Mouse (Mus musculus) retina, embryonic 14.5 days (tissue): ENCODE results near the gene Gm17654.
A peak's percentile ranks its signal among the peaks of the same experiment; 100 is the strongest.
"Not testable (repeated sequence)": the region's sequence is repeated elsewhere in the genome, so short reads cannot be mapped to it uniquely, and the experiment has no call there.

ENCODE experiments used
- DNase-seq: peaks from one replicate; pipeline ENCODE4 v3.0.0-alpha.2; 2015; ENCODE audit warnings: low spot score

Gene Gm17654

GRCm38 (mm10) chr14:43579046-43579445, at the start of gene Gm17654:
Gm17654 (minus strand) TSS chr14:43579146.
- not testable (repeated sequence) for DNase-seq

DNA sequence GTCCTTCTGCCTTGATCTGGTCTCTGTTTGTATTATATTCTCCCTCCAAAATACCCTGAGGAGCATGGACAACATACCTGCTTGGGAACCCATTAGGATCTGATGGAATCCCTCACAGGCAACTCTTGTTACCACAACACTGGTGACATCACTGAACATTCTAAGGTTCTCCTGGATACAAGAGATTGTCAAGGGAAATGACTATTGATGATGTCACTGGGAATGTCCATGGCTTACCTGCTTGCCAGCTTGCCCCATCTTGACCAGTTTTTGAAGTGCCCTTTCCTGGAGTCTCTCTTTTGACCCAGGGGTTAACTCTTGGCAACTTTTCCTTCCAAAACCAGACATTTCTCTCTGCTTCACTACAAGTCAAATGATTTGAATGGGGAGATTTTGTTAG, 29.0 kb upstream of the Gm17654 start, which contains the start of gene Gm10375:
Gene Gm10375, minus strand, starts transcription at position 101 of the 400 bp plus-strand sequence.
- not testable (repeated sequence) for DNase-seq

- not testable (repeated sequence) for DNase-seq
Observed at GRCm38 (mm10) chr14:43577969-43578368, 977 bp downstream of the Gm17654 start.

- not testable (repeated sequence) for DNase-seq
Observed at GRCm38 (mm10) chr14:43552271-43552670, 26.7 kb downstream of the Gm17654 start.

- DNase-seq = not testable (repeated sequence)
Observed at GRCm38 (mm10) chr14:43546281-43546680, 32.7 kb downstream of the Gm17654 start.

DNA sequence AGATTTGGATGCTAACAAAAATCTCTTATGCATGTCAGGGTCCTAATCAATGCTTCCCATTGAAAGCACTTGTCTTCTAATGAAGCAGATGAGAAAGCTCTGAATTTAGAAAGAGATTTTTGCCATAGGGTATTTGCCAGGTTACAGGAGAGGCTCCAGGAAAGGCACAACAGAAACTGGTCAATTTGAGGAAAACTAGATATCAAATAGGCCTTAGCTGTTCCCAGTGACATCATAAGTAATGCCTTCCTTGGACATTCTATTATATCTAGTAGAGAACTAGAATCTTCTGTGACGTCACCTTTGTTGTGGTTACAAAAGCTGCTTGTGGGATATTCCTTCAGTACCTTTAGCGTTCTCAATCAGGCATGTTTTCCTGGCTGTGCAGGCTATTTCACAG, 35.7 kb downstream of the Gm17654 start, which contains the start of gene Gm5799:
Gene Gm5799, plus strand, starts transcription at position 301 of the 400 bp plus-strand sequence.
- not testable (repeated sequence) for DNase-seq

DNA sequence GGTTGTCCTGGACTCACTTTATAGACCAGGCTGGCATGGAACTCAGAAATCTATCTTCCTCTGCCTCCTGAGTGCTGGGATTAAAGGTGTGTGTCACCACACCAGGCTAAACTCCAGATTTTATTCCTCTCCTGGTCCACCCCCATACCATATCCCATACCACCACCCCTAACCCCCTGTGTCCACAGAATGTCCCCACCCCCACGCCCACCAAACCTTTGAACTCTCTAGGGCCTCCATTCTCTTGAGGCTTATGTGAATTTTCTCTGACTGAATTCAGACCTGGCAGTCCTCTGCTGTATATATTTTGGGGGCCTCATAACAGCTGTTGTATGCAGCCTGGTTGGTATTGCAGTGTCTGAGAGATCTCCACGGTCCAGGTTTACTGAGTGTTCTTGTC, 40.8 kb downstream of the Gm17654 start:
- DNase-seq = not testable (repeated sequence)

- not testable (repeated sequence) for DNase-seq
Observed at GRCm38 (mm10) chr14:43532387-43532786, 46.6 kb downstream of the Gm17654 start.

DNA sequence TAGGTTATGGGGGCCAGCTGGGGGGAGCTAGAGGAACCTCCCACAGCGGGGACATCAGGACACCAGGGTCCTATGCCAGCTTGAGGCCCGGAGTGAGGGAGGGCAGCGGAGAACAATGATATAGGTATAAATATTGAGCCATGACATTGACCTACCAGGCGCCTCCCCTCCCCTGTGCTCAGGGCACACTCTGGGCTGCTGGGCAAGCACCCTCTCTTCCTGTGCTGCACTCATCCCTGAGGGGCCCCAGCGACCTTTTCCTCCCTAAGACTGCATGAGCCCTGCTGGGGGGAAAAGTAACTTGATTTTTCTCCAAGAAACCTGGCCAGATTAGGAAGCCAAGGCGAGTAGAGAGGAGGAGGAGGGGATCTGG, 46.9 kb downstream of the Gm17654 start:
- not testable (repeated sequence) for DNase-seq

DNA sequence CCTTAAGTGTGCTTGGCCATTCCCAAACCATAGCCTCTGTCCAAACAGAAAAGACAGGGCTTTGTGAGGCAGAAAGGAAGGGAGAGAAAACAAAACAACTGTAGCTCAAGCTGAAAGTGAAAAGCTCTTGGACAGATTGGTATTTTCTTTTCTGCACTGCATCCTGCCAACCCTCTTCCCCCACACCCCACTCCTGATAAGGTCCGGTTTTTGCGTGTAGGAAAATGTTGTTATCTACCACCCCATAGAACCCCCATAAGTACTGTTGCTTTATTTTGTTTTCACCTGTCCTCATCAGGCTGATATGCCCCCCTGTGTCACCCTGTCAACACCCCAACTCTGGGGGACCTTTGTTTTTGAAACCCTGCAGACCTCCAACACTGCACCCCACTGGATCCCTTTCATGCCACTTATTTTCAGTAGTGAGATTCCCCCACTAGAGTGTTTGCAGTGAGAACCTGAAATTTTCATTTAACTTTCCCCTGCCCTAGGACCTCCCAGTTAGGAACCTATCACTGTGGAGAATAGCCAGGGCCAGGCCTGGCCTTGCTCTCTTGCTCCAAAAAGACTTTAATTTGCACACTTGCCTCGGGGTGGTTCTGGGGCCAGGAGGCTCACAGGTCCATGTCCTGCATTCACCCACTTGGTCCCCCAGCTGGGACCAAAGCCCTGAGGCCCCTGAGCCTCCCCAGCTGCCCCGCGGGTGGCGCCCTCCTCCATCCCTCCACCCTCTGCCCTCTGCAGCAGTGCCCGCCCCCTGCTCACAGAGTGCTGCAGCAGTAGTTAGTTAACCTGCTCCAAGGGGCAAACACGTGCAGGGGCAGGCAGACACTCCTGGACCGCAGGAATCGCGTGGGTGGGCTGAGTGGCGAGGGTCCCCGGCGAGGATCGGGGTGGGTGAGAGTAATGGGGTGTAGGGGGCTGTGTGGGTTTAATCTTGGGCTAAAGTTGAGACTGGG, 47.6 kb downstream of the Gm17654 start:
- DNase-seq = peak; percentile 1
